Mouse (Mus musculus) small intestine, adult 2 months (tissue): ENCODE results near the gene Golga2. TPM values are rescaled to one million over a fixed set of nuclear protein-coding genes. Genes with fewer than 3 reads are reported as not detected.

ENCODE experiments used
- H3K27ac ChIP-seq: fragments of 200-500 bp; 2 replicates; pipeline ENCODE4 v1.5.1; 2012; ENCODE audit warnings: low read depth, low read length, control low read depth, inconsistent platforms; ENCODE audit not compliant: insufficient read depth
- H3K27me3 ChIP-seq: fragments of 200-500 bp; 2 replicates; pipeline ENCODE4 v1.6.1; 2012; ENCODE audit warnings: mild to moderate bottlenecking, moderate library complexity, low read length, inconsistent platforms; ENCODE audit not compliant: control insufficient read depth, insufficient read depth
- H3K36me3 ChIP-seq: fragments of 200-500 bp; 2 replicates; pipeline ENCODE4 v1.6.1; 2012; ENCODE audit warnings: mild to moderate bottlenecking, low read length, control low read depth, inconsistent platforms; ENCODE audit not compliant: control insufficient read depth, insufficient read depth
- H3K4me1 ChIP-seq: fragments of 200-500 bp; 2 replicates; pipeline ENCODE4 v1.6.1; 2012; ENCODE audit warnings: low read length, inconsistent platforms, mixed read lengths; ENCODE audit not compliant: control insufficient read depth, insufficient read depth, insufficient read length
- H3K4me3 ChIP-seq: fragments of 200-500 bp; 2 replicates; pipeline ENCODE4 v1.5.1; 2012; ENCODE audit warnings: low read depth, mild to moderate bottlenecking, control low read depth, inconsistent platforms, low read length, moderate library complexity
- CTCF ChIP-seq: fragments of 200-500 bp; IDR thresholded peaks from 2 replicates; pipeline ENCODE4 v1.5.1; 2012; ENCODE audit warnings: low read depth, mild to moderate bottlenecking, control low read depth, inconsistent platforms, low read length, moderate library complexity, mixed read lengths; ENCODE audit not compliant: insufficient replicate concordance, insufficient read length; ENCODE audit errors: extremely low read depth
- POLR2A ChIP-seq: fragments of 200-500 bp; IDR thresholded peaks from 2 replicates; pipeline ENCODE4 v1.6.1; 2012; ENCODE audit warnings: low read depth, mild to moderate bottlenecking, control low read depth, inconsistent platforms, low read length, moderate library complexity
- WGBS: fragments of 180-500 bp; shearing (Covaris S2); methylation state at CpG from one replicate; pipeline ENCODE4 v1.1.7; 2018; 5-methylcytosine and 5-hydroxymethylcytosine counted together
- polyA plus RNA-seq: library from polyadenylated mRNA; depleted of rRNA; stranded (reverse); fragments of >200 nt; gene quantifications from 2 replicates; pipeline ENCODE4 v1.2.3, GENCODE M21; 2012

The Golga2 gene
- polyA plus RNA-seq, 1 experiment: 37.4 TPM

DNA sequence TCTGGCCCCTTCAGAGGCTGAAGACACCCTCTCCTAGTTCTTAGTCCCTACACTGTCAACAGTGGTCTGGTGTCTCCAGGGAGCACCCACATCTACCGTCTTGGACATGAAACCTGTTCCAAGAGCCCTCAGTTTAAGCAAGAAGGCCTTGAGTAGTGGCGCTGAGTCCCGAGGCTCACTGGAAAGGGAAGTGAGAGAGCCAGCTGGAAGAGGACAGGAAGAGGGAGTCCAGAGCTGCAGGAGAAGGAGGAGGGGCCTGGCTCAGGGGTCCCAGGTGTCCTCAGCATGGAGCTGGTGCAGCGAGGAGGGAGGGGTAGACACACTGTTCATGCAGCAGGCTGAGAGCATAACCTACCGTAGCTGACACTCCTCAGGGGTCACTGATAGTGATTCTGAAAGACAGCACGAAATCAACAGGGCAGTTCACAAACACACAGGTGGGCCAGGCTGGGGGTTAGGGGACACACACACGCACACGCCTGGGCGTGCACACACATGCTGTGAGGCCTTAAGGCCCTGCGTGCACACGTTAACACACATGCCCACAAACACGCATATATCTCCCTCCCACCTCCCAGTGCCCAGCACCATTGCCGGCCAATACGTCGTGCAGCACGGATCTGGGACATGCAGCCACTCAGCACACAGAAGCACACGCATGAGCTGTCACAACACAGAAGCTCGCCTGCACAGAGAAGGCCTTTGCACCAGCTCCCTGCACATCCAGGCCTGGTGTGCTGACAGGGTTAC is 23.1 kb downstream of the Golga2 start:
- 91% methylated on average over 18 of the region's 18 CpGs for WGBS
- Histone ChIP-seq H3K27me3 (no peaks in the 10 kb centered on the region), H3K27ac (no peak overlapping the region), H3K4me3 (no peak overlapping the region), H3K4me1 (peaks cover 2% of the 10 kb centered on the region; the same call in 1 of the 2 replicates), H3K36me3 (peaks cover 32% of the 10 kb centered on the region)
- TF ChIP-seq POLR2A (no peak), CTCF (no peak)

DNA sequence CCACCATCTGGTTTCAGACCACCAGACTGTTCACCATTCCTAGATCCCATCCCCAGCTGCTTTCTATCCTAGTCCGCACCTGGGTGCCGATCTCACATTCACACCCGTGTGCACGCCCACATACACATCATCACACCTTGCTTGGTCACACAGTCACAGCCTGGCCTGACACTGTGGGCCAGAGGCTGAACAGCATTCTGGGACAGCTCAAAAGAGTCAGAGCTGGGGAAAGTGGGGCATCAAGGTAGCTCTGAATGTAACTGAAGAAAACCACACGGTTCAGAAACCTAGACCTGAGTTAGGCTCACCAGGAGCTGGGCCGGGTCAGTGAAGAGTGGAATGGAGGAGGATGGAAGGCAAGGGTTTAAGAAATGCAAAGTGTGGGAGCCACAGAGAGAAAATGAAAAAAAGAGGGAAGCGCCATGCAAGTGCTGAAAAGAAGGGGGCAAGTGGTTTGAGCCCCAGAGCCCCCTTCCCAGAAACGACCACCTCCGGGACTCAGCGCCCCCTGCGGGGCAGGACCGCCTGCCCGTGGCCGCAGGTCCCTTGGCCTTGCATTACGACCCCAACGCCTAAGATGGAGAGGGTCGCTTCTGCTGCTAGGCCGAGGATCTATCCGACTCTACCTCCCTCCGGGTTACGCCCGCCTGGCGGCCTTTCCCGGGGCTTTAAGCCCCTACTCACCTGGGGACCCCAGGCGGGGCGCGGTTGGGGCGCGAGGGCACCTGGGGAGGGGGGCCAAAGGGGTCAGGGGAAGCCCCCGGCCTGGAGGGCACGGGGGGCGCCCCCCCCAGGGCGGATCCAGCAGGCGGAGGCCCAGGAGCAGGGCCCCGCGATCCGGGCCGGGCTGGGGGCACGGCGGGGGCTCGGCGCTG is 24.5 kb downstream of the Golga2 start:
- Histone ChIP-seq H3K27ac (no peak overlapping the region), H3K36me3 (peaks cover 18% of the 10 kb centered on the region; the same call in 1 of the 2 replicates), H3K4me3 (peak overlapping the region; percentile 38), H3K27me3 (no peaks in the 10 kb centered on the region), H3K4me1 (peaks cover 2% of the 10 kb centered on the region; the same call in 1 of the 2 replicates)
- 52% methylated on average over 42 of the region's 42 CpGs for WGBS
- TF ChIP-seq CTCF (no peak), POLR2A (no peak)

DNA sequence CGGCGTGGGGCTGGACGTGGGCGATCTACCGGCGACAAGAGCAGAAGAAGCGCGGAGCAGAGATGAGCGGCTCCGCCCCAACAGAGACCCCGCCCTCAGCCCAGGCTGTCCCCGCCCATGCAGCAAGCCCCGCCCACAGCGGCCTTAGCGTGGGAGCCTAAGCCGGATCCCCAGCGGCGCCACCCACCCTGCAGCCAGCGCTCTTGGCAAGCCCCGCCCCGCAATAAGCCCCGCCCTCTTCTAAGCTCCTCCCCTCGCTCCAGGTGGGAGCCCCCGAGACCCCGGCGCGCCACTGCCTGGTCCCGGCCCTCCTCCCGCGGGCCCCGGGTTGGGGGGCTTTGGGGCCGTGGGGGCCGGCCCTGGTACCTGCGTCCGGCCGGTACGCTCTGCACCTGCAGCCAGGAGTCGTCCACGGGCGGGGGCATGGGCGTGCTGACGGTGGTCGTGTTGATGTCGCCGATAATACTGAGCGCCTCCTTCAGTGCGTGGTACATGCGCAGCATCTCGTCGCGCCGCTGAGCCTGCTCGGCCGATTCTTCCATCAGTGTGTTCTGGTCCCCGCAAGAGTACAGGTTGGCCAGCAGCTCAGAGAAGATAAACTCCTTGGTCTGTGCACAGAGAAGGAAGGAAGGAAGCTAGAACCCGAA is 25.3 kb downstream of the Golga2 start:
- TF ChIP-seq CTCF: no peak
- no peak for TF ChIP-seq POLR2A
- Histone ChIP-seq H3K27me3 (no peaks in the 10 kb centered on the region), H3K4me3 (peak overlapping the region; percentile 38), H3K27ac (no peak overlapping the region), H3K36me3 (peaks cover 13% of the 10 kb centered on the region; the same call in 1 of the 2 replicates), H3K4me1 (peaks cover 2% of the 10 kb centered on the region; the same call in 1 of the 2 replicates)
- WGBS: 38% methylated on average over 56 of the region's 56 CpGs

DNA sequence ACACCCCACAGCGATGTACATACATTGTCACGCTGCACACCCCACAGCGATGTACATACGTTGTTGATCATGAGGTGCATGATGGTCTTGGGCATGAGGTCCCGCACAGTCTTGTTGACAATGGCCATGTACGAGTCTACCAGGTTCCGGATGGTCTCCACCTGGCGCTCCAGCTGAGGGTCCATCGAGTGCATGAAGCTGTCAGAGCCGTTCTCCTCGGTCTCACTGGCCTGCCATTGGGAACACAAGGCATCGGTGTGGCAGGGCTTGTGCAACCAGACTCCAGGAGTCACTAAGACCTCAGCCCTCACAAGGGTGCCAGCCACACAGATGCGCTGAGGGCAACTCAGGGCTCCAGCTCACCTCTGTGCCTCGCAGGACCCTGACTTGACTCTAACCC is 27.6 kb downstream of the Golga2 start:
- no peak overlapping the region for H3K27ac ChIP-seq
- peaks cover 2% of the 10 kb centered on the region; the same call in 1 of the 2 replicates for H3K4me1 ChIP-seq
- no peaks in the 10 kb centered on the region for H3K27me3 ChIP-seq
- H3K36me3 ChIP-seq: peaks cover 4% of the 10 kb centered on the region; the same call in 1 of the 2 replicates
- 95% methylated on average over 14 of the region's 14 CpGs for WGBS
- no peak overlapping the region for H3K4me3 ChIP-seq
- TF ChIP-seq POLR2A (no peak), CTCF (no peak)

DNA sequence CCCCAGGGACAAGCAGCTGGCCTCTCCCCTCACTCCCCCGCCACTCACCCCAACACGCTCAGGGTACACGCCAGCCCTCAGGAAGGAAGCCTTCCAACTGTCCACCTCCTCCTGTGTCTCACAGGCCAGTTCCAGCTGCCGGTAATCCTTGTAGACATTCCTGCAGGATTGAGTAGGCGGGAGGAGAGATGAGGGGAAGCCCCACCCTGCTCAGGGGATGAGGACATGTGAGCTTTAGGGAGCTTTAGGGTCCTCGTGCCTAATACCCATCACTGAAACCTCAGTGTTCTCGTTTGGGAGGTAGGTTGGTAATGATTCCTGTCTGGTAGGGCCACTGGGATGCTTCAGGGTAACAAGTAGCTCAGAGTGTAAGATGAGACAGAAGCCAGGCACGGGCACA is 28.6 kb downstream of the Golga2 start:
- H3K4me1 ChIP-seq: peaks cover 2% of the 10 kb centered on the region; the same call in 1 of the 2 replicates
- no peak overlapping the region for H3K4me3 ChIP-seq
- no peaks in the 10 kb centered on the region for H3K27me3 ChIP-seq
- no peak for TF ChIP-seq CTCF
- peaks cover 7% of the 10 kb centered on the region; the same call in 1 of the 2 replicates for H3K36me3 ChIP-seq
- no peak overlapping the region for H3K27ac ChIP-seq
- WGBS: 63% methylated on average over 8 of the region's 8 CpGs

DNA sequence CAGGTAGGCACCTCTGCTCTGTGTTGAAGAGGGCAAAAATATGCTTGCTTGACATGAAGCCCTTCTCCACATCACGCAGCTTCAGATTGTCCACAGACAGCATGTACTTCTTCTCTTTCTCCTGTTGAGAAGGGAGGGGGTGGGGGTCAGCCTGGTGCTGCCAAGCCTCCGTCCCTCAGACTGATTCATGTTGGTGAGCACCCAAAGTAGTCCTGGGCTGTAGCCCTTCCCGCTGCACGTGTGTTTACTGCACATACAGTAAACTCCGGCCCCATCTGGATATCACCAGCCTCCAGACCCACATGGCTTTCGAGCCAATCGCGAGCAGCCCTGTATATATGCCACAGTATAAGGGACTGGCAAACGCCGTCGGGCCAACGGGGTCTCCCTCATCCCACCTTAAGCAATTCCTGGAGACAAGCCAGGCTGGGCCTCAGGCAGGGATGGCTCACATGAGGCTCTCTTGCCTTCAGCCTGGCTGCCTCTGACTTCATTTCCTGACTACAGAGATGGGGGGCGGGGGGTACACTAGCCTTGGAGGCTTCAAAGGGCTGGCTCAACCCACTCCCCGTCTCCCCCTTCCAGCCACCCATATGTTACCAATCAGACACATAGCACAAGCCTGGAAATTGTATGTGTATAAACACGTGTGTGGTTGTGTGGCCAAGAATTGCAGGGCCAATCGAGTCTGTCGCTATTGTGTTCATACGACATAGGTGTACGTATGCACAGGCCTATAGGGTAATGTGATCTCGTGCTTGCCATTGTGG is 29.9 kb downstream of the Golga2 start:
- Histone ChIP-seq H3K4me1 (peaks cover 6% of the 10 kb centered on the region), H3K27me3 (no peaks in the 10 kb centered on the region), H3K36me3 (peaks cover 7% of the 10 kb centered on the region; the same call in 1 of the 2 replicates), H3K27ac (no peak overlapping the region), H3K4me3 (no peak overlapping the region)
- TF ChIP-seq CTCF (no peak), POLR2A (no peak)
- 80% methylated on average over 20 of the region's 20 CpGs for WGBS
